In the genomic region with DNA sequence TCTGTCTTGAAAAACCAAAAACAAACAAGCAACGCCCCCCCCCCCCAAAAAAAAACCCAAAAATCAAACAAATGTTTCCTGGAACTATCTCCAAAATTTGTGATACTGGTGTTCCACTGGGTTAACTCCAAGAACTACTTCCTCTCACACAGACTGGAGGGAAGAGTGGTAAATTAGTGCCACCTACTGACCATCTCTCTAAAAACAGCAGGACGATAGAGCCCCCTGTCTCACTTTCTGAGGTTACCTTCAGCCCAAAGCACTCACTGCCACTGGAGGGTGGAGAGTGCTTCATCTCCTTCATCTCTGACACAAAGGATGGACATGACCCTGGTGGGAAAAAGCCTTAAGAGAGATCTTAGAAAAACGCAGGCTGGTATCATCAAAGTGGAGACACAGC, we compare ENCODE assay signal across 8 mouse cellular contexts. TPM values are rescaled to one million over a fixed set of nuclear protein-coding genes. Genes with fewer than 3 reads are reported as not detected.
DNase-seq lines count a peak whose midpoint lies in the region; ATAC-seq and TF ChIP-seq lines count a peak whose summit lies in the region.
"Had no signal": no experiment of that assay in that cellular context is flagged by ENCODE, and none has a peak within 500 bp of the region (broad histone marks: within the 10 kb centered on the region; RNA-seq: fewer than 3 reads in every experiment).

No protein-coding gene starts in this region.

- H3K79me3 ChIP-seq in C2C12 (ENCODE audit: low read depth) = no peaks in the 10 kb centered on the region

- peak; percentile 70 for ATAC-seq in forebrain, embryonic 13.5 days
- peak; percentile 50; the same call in 1 of the 2 replicates for ATAC-seq in liver, postnatal 0 days

- H3K9me3 ChIP-seq in forebrain, embryonic 13.5 days (replicated peaks) = no peaks in the 10 kb centered on the region
- H3K9me3 ChIP-seq in liver, postnatal 0 days (ENCODE audit: low read length) = no peaks in the 10 kb centered on the region
- H3K9me3 ChIP-seq: heart, embryonic 13.5 days had no signal

- no peaks in the 10 kb centered on the region for H3K36me3 ChIP-seq in C2C12 (ENCODE audit: control insufficient read depth, insufficient read depth)
- no peaks in the 10 kb centered on the region for H3K36me3 ChIP-seq in forebrain, embryonic 13.5 days (ENCODE audit: poor library complexity, severe bottlenecking)
- no peaks in the 10 kb centered on the region for H3K36me3 ChIP-seq in liver, postnatal 0 days (replicated peaks; ENCODE audit: insufficient read depth, low read length)
- H3K36me3 ChIP-seq: heart, embryonic 13.5 days had no signal

- peak; percentile 39 for TF ChIP-seq CTCF in C2C12 (IDR thresholded peaks at IDR 0.05; ENCODE audit: control insufficient read depth, insufficient read depth, insufficient read length)
- TF ChIP-seq CTCF in liver, postnatal 0 days (IDR thresholded peaks at IDR 0.05; ENCODE audit: low read depth) = peak; percentile 78

- no peak overlapping the region for H3K4me3 ChIP-seq in C2C12 (ENCODE audit: insufficient read depth, poor library complexity, severe bottlenecking)
- H3K4me3 ChIP-seq in forebrain, embryonic 13.5 days = no peak overlapping the region
- no peak overlapping the region for H3K4me3 ChIP-seq in liver, postnatal 0 days (ENCODE audit: low read depth, low read length)
- H3K4me3 ChIP-seq: heart, embryonic 13.5 days had no signal

- H3K79me2 ChIP-seq in C2C12 (ENCODE audit: control insufficient read depth, insufficient read depth) = no peaks in the 10 kb centered on the region

- TF ChIP-seq EP300 in liver, postnatal 0 days (IDR thresholded peaks at IDR 0.05; ENCODE audit: low read depth) = no peak

- no peak overlapping the region for H3ac ChIP-seq in C2C12 (ENCODE audit: control insufficient read depth, insufficient read length, low read depth)

- peak; percentile 73 for DNase-seq in kidney, adult 9 months
- no peak for DNase-seq in kidney, adult 18-20 months
- peak; percentile 40 for DNase-seq in MEL-GATA-1-ER (ENCODE audit: extremely low read depth, low read depth)
- no peak for DNase-seq in liver, postnatal 0 days
- DNase-seq in yolk sac, embryonic 10.5 days (ENCODE audit: low spot score) = peak; percentile 28

- WGBS in forebrain, embryonic 13.5 days = 5% methylated on average over 3 of the region's 3 CpGs
- 7% methylated on average over 3 of the region's 3 CpGs for WGBS in liver, postnatal 0 days (ENCODE audit: insufficient replicate concordance)

- H3K27me3 ChIP-seq in C2C12 (ENCODE audit: control insufficient read depth, insufficient read depth, insufficient read length) = no peaks in the 10 kb centered on the region
- H3K27me3 ChIP-seq in forebrain, embryonic 13.5 days = 0 out of 2 replicates have a peak, but pooled peaks cover 3% of the 10 kb centered on the region
- no peaks in the 10 kb centered on the region for H3K27me3 ChIP-seq in liver, postnatal 0 days (ENCODE audit: insufficient read depth, low read length)

- H3K4me2 ChIP-seq in forebrain, embryonic 13.5 days = no peak overlapping the region
- no peak overlapping the region for H3K4me2 ChIP-seq in liver, postnatal 0 days (ENCODE audit: low read depth, low read length)
- H3K4me2 ChIP-seq: heart, embryonic 13.5 days had no signal

- no peak overlapping the region for H3K9ac ChIP-seq in forebrain, embryonic 13.5 days
- H3K9ac ChIP-seq in liver, postnatal 0 days (replicated peaks) = no peak overlapping the region
- H3K9ac ChIP-seq: heart, embryonic 13.5 days had no signal

- peaks cover 7% of the 10 kb centered on the region; the same call in 1 of the 2 replicates for H3K4me1 ChIP-seq in forebrain, embryonic 13.5 days
- H3K4me1 ChIP-seq in liver, postnatal 0 days (ENCODE audit: insufficient read depth) = 0 out of 2 replicates have a peak, but pooled peaks cover 4% of the 10 kb centered on the region
- H3K4me1 ChIP-seq: heart, embryonic 13.5 days had no signal

- H3K27ac ChIP-seq in forebrain, embryonic 13.5 days = no peak overlapping the region
- H3K27ac ChIP-seq in liver, postnatal 0 days (ENCODE audit: low read depth) = no peak overlapping the region
- H3K27ac ChIP-seq: heart, embryonic 13.5 days had no signal

TF ChIP-seq in C2C12, 6 proteins besides CTCF, POLR2A, EP300 and RAD21:
- no peak for TF ChIP-seq MYOD1 (IDR thresholded peaks at IDR 0.05; ENCODE audit: control insufficient read depth, insufficient read length, low read depth)
- no peak for TF ChIP-seq MAX (IDR thresholded peaks at IDR 0.05)

RNA-seq across cellular contexts. Expression of a gene that starts 10.8 kb away (rescaled TPM):
- polyA plus RNA-seq in C2C12 (2012; fragmentation: generic; extraction: Trizol) = 9.3 TPM
- 44.4 and 44.5 TPM in 2 replicates for polyA plus RNA-seq in forebrain, embryonic 13.5 days (2015; fragmentation: Nextera tagmentation; extraction: Ambion mirVana)
- polyA plus RNA-seq in liver, postnatal 0 days (2015; fragmentation: Nextera tagmentation; extraction: Ambion mirVana) = 109 and 119 TPM in 2 replicates

RNA-seq across cellular contexts. Expression of a gene that starts 18.3 kb away (rescaled TPM):
- polyA plus RNA-seq in C2C12 (2012; fragmentation: generic; extraction: Trizol) = 0.01 TPM
- polyA plus RNA-seq in forebrain, embryonic 13.5 days (2015; fragmentation: Nextera tagmentation; extraction: Ambion mirVana) = 0.28 and 0.64 TPM in 2 replicates
- polyA plus RNA-seq in liver, postnatal 0 days (2015; fragmentation: Nextera tagmentation; extraction: Ambion mirVana) = 0.06 and 0.08 TPM in 2 replicates
- polyA plus RNA-seq: heart, embryonic 13.5 days had no signal

Comparison
In these comparisons a context has a peak if more than half of its experiments do, and no peak if none do; other contexts are left out.
1. DNase-seq: peak in kidney, adult 9 months (single experiment), MEL-GATA-1-ER (single experiment) and yolk sac, embryonic 10.5 days (single experiment); none in kidney, adult 18-20 months (single experiment) and liver, postnatal 0 days (single experiment).